Mouse (Mus musculus) bone marrow, adult 2 months (tissue): Measurements from ENCODE around the gene Plekha5. TPM values are rescaled to one million over a fixed set of nuclear protein-coding genes. Genes with fewer than 3 reads are reported as not detected.
"Not testable (repeated sequence)": the region's sequence is repeated elsewhere in the genome, so short reads cannot be mapped to it uniquely, and the experiment has no call there.

ENCODE experiments used
- H3K27ac ChIP-seq: fragments of 200-500 bp; 2 replicates; pipeline ENCODE4 v1.5.1; 2012; ENCODE audit warnings: low read depth, mild to moderate bottlenecking, control low read depth, inconsistent platforms, low read length; ENCODE audit not compliant: control insufficient read depth, poor library complexity, insufficient read depth
- H3K4me1 ChIP-seq: fragments of 200-500 bp; 2 replicates; pipeline ENCODE4 v1.6.1; 2011; ENCODE audit warnings: low read length; ENCODE audit not compliant: control insufficient read depth, insufficient read depth
- H3K4me3 ChIP-seq: fragments of 200-500 bp; replicated peaks from 2 replicates; pipeline ENCODE3; 2011; ENCODE audit warnings: mild to moderate bottlenecking, low read depth, low read length, control low read depth; ENCODE audit not compliant: control insufficient read depth
- CTCF ChIP-seq: fragments of 200-500 bp; IDR thresholded peaks from 2 replicates; pipeline ENCODE4 v1.5.1; 2011; ENCODE audit warnings: low read length, control low read depth; ENCODE audit not compliant: control insufficient read depth, insufficient read depth
- POLR2A ChIP-seq: fragments of 200-500 bp; IDR thresholded peaks from 2 replicates; pipeline ENCODE4 v1.6.1; 2011; ENCODE audit warnings: low read depth, mild to moderate bottlenecking, control low read depth, low read length, borderline replicate concordance; ENCODE audit not compliant: control insufficient read depth
- WGBS: fragments of 180-500 bp; shearing (Covaris S2); methylation state at CpG from one replicate; pipeline ENCODE4 v1.1.7; 2018; 5-methylcytosine and 5-hydroxymethylcytosine counted together
- polyA plus RNA-seq: library from polyadenylated mRNA; stranded (reverse); fragments of >200 nt; gene quantifications from 2 replicates; pipeline ENCODE4 v1.2.4, GENCODE M21; 2011; ENCODE audit warnings: low replicate concordance; ENCODE audit not compliant: missing spikeins, insufficient read depth, insufficient read length

Plekha5 gene
- polyA plus RNA-seq, 1 experiment = 3.8 TPM

- Histone ChIP-seq H3K4me3 (no peak overlapping the region), H3K4me1 (no peaks in the 10 kb centered on the region), H3K27ac (no peak overlapping the region)
- no peak for TF ChIP-seq CTCF
- no peak for TF ChIP-seq POLR2A
- 88% methylated on average over 8 of the region's 8 CpGs for WGBS
These were observed 168.9 kb downstream of the Plekha5 start for GRCm38 (mm10) chr6:140592713-140593112.

DNA sequence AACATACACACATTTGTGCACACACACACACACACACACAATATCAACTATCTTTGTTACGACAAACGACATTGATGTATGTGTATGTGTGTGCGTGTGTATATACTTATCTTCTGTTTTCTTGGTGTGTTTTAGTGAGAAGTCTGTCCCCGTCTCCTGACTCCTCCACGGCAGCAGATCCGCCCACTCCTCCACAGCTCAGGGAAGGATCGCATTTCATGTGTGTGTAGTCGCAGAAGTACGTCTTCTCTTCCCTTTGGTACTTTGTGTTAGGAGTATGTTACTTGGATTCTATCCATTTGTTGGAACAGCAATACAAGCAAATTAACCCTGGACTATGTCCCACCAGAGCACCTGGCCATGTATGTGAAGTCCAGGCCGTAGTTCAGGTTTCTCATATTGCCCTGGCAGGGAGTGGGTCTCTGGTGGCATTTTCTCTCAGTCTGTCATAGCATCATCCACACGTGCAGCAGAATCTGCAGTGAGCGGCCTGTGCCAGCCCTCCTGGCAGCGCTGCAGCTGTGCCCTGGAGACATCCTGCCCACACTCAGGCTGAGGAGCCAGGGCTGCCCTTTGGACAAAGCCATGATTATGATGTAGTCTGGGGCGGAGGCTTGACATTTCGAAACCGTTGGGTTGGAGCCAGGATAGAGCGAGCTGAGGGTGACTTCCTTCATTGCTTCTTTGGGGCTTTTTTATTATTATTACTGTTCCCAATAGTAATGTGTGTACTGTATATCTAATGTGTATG, 169.7 kb downstream of the Plekha5 start:
- Histone ChIP-seq H3K27ac (no peak overlapping the region), H3K4me3 (no peak overlapping the region), H3K4me1 (no peaks in the 10 kb centered on the region)
- 72% methylated on average over 17 of the region's 17 CpGs for WGBS
- TF ChIP-seq POLR2A (no peak), CTCF (no peak)

- 80% methylated on average over 6 of the region's 6 CpGs for WGBS
- H3K27ac ChIP-seq, H3K4me1 ChIP-seq, H3K4me3 ChIP-seq: not testable (repeated sequence)
These were observed 171.7 kb downstream of the Plekha5 start for GRCm38 (mm10) chr6:140595551-140595950.

- H3K4me3 ChIP-seq = no peak overlapping the region
- 91% methylated on average over 15 of the region's 15 CpGs for WGBS
- TF ChIP-seq CTCF (no peak), POLR2A (no peak)
- H3K4me1 ChIP-seq = no peaks in the 10 kb centered on the region
- H3K27ac ChIP-seq = no peak overlapping the region
These were observed 173.8 kb downstream of the Plekha5 start for GRCm38 (mm10) chr6:140597381-140598329.

DNA sequence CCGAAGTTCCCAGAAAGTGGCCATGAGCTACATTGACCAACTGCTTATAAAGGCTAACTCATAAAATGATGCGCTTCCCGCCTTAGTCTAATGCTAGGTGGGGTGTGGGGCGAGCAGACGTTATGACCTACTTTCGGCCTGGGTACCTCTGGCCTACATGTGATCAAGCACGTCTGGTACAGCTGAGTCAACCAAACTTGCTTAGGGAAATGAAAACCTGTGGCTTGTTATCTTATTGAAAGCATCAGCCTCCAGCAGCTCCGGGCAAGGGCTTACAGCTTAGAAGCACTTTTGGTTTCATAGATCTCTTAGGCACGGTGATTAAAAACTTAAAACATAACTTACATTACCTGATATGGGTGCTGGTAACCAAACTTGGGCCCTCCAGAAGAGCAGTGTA, 174.7 kb downstream of the Plekha5 start:
- TF ChIP-seq POLR2A (no peak), CTCF (no peak)
- no peak overlapping the region for H3K4me3 ChIP-seq
- no peaks in the 10 kb centered on the region for H3K4me1 ChIP-seq
- H3K27ac ChIP-seq = no peak overlapping the region
- WGBS = 72% methylated on average over 9 of the region's 9 CpGs

DNA sequence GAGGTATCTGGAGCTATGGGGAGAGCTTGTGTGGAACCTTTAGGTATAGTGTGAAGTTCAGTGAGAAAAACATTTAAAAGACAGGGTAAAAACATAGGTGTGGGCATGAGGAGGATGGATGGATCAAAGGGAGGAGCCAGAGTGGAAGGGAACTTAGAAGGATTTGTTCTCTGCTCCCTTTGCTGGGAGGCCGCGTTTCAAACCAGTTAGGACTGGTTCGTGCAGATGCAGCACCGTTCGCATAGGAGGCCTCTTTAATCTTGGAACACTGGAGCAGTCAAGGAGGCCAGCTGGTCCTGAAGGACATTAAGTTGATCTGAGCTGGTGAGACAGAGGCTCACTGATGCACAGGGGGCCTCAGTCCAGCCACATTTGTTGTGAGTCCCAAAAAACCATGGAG, 175.5 kb downstream of the Plekha5 start:
- no peak overlapping the region for H3K4me3 ChIP-seq
- no peak overlapping the region for H3K27ac ChIP-seq
- no peaks in the 10 kb centered on the region for H3K4me1 ChIP-seq
- TF ChIP-seq POLR2A = no peak
- TF ChIP-seq CTCF = no peak
- 89% methylated on average over 5 of the region's 5 CpGs for WGBS

- 87% methylated on average over 8 of the region's 8 CpGs for WGBS
- not testable (repeated sequence) for H3K4me1 ChIP-seq
These were observed 176.8 kb downstream of the Plekha5 start for GRCm38 (mm10) chr6:140600671-140601070.

GRCm38 (mm10) chr6:140601175-140601574, 177.3 kb downstream of the Plekha5 start:
- no peak for TF ChIP-seq POLR2A
- TF ChIP-seq CTCF = no peak
- 92% methylated on average over 4 of the region's 4 CpGs for WGBS
- Histone ChIP-seq H3K4me1 (no peaks in the 10 kb centered on the region), H3K27ac (no peak overlapping the region), H3K4me3 (no peak overlapping the region)

More at GRCm38 (mm10) chr6:140600671-140601070, 176.8 kb downstream of the Plekha5 start:
- H3K27ac ChIP-seq, H3K4me3 ChIP-seq: not testable (repeated sequence)
